Mouse (Mus musculus) heart, adult 2 months (tissue): Measurements from ENCODE around the gene Ube2e1.

Experiments
- CTCF ChIP-seq: fragments of 200-600 bp; IDR thresholded peaks from 2 replicates; pipeline ENCODE4 v1.8.1; 2022; ENCODE audit warnings: antibody characterized with exemption, mild to moderate bottlenecking, moderate library complexity
- POLR2A ChIP-seq: fragments of 200-500 bp; IDR thresholded peaks from 2 replicates; pipeline ENCODE4 v1.6.1; 2011; ENCODE audit warnings: mild to moderate bottlenecking, low read depth, low read length, control low read depth; ENCODE audit not compliant: insufficient read depth

GRCm38 (mm10) chr14:18242638-18243130 is 89.0 kb downstream of the Ube2e1 start:
- no peak for TF ChIP-seq CTCF
- TF ChIP-seq POLR2A: no peak
